Mouse (Mus musculus) forebrain, postnatal 0 days (tissue): ENCODE results near the gene Gas7. TPM values are rescaled to one million over a fixed set of nuclear protein-coding genes. Genes with fewer than 3 reads are reported as not detected.

ENCODE experiments used
- ATAC-seq: fragments of 200-750 bp; cut with Nextera tagmentation; 2 replicates; pipeline ENCODE4 v1.8.0; 2017; ENCODE audit warnings: mild to moderate bottlenecking, moderate library complexity
- DNase-seq: peaks from one replicate; pipeline ENCODE4 v3.0.0-alpha.2; 2015
- H3K27ac ChIP-seq: fragments of 300-500 bp; sonication (generic); 2 replicates; pipeline ENCODE4 v1.5.1; 2014; ENCODE audit warnings: low read depth, mild to moderate bottlenecking, antibody characterized with exemption, low read length, moderate library complexity, mixed read lengths
- H3K27me3 ChIP-seq: fragments of 300-500 bp; sonication (generic); 2 replicates; pipeline ENCODE4 v1.6.1; 2014; ENCODE audit warnings: mild to moderate bottlenecking, low read length, mixed read lengths; ENCODE audit not compliant: insufficient read depth
- H3K36me3 ChIP-seq: fragments of 300-500 bp; sonication (generic); 2 replicates; pipeline ENCODE4 v1.6.1; 2014; ENCODE audit warnings: mild to moderate bottlenecking, moderate library complexity; ENCODE audit not compliant: insufficient read depth
- H3K4me1 ChIP-seq: fragments of 300-500 bp; sonication (generic); 2 replicates; pipeline ENCODE4 v1.6.1; 2014; ENCODE audit warnings: antibody characterized with exemption; ENCODE audit not compliant: insufficient read depth
- H3K4me2 ChIP-seq: fragments of 300-500 bp; sonication (generic); 2 replicates; pipeline ENCODE4 v1.6.1; 2014; ENCODE audit warnings: low read depth, mild to moderate bottlenecking, moderate library complexity
- H3K4me3 ChIP-seq: fragments of 300-500 bp; sonication (generic); 2 replicates; pipeline ENCODE4 v1.5.1; 2014; ENCODE audit warnings: low read depth, low read length, mixed read lengths
- H3K9ac ChIP-seq: fragments of 300-500 bp; sonication (generic); 2 replicates; pipeline ENCODE4 v1.6.1; 2014; ENCODE audit warnings: mild to moderate bottlenecking
- H3K9me3 ChIP-seq: fragments of 300-500 bp; sonication (generic); 2 replicates; pipeline ENCODE4 v1.6.1; 2016; ENCODE audit warnings: low read length
- CTCF ChIP-seq: sonication (generic); IDR thresholded peaks from 2 replicates; pipeline ENCODE4 v1.5.1; 2016; ENCODE audit warnings: antibody characterized with exemption, control low read depth, low read depth
- WGBS: fragments of 180-500 bp; shearing (Covaris S2); extraction: QIAGEN DNeasy Blood & Tissue Kit; methylation state at CpG from one replicate; pipeline ENCODE4 v1.1.7; 2014; 5-methylcytosine and 5-hydroxymethylcytosine counted together
- polyA plus RNA-seq: library from polyadenylated mRNA; unstranded; fragments of >200 nt; fragmentation: Nextera tagmentation; extraction: Ambion mirVana; gene quantifications from 2 replicates; pipeline ENCODE4 v1.2.1, GENCODE M21; 2015
- total RNA-seq: library from RNA; depleted of rRNA; stranded (reverse); fragments of >200 nt; gene quantifications from 2 replicates; pipeline ENCODE4 v1.2.3, GENCODE M21; 2014

The Gas7 gene
- total and polyA plus RNA-seq, 2 experiments from 2014 or later: 124 to 176 TPM

- no peak overlapping the region for H3K27ac ChIP-seq
- H3K27me3 ChIP-seq: no peaks in the 10 kb centered on the region
- no peak for TF ChIP-seq CTCF
- no peaks in the 10 kb centered on the region for H3K9me3 ChIP-seq
- no peaks in the 10 kb centered on the region for H3K4me1 ChIP-seq
- 73% methylated on average over 5 of the region's 5 CpGs for WGBS
- no peak overlapping the region for H3K4me2 ChIP-seq
- H3K9ac ChIP-seq: no peak overlapping the region
- H3K36me3 ChIP-seq: no peaks in the 10 kb centered on the region
- DNase-seq (peak; percentile 25), ATAC-seq (peak; percentile 54; the same call in 1 of the 2 replicates)
- H3K4me3 ChIP-seq: no peak overlapping the region
These were observed 21.5 kb upstream of the Gas7 start for GRCm38 (mm10) chr11:67433763-67434162.

- no peak for ATAC-seq
- no peak overlapping the region for H3K9ac ChIP-seq
- 76% methylated on average over 5 of the region's 5 CpGs for WGBS
These were observed 16.5 kb upstream of the Gas7 start for GRCm38 (mm10) chr11:67438746-67439145.

GRCm38 (mm10) chr11:67445058-67445825 lies 10.0 kb upstream of the Gas7 start:
- Histone ChIP-seq H3K27me3 (no peaks in the 10 kb centered on the region), H3K36me3 (no peaks in the 10 kb centered on the region), H3K4me1 (peaks cover 4% of the 10 kb centered on the region; the same call in 1 of the 2 replicates), H3K4me3 (no peak overlapping the region), H3K27ac (no peak overlapping the region), H3K9me3 (no peaks in the 10 kb centered on the region), H3K4me2 (no peak overlapping the region), H3K9ac (no peak overlapping the region)
- no peak for TF ChIP-seq CTCF
- WGBS: 15% methylated on average over 14 of the region's 14 CpGs
- DNase-seq (no peak), ATAC-seq (peak; percentile 34; the same call in 1 of the 2 replicates)

More at GRCm38 (mm10) chr11:67438746-67439145, 16.5 kb upstream of the Gas7 start:
- Histone ChIP-seq H3K4me3 (no peak overlapping the region), H3K4me1 (no peaks in the 10 kb centered on the region), H3K27ac (no peak overlapping the region), H3K27me3 (no peaks in the 10 kb centered on the region), H3K36me3 (no peaks in the 10 kb centered on the region), H3K4me2 (no peak overlapping the region), H3K9me3 (no peaks in the 10 kb centered on the region)
- DNase-seq: peak; percentile 31
- no peak for TF ChIP-seq CTCF

- Histone ChIP-seq H3K9me3 (no peaks in the 10 kb centered on the region), H3K9ac (no peak overlapping the region), H3K27me3 (no peaks in the 10 kb centered on the region), H3K4me1 (no peaks in the 10 kb centered on the region), H3K4me2 (no peak overlapping the region), H3K36me3 (no peaks in the 10 kb centered on the region), H3K27ac (no peak overlapping the region), H3K4me3 (no peak overlapping the region)
- no peak for DNase-seq
- TF ChIP-seq CTCF: no peak
- 78% methylated on average over 5 of the region's 5 CpGs for WGBS
- ATAC-seq: no peak
These were observed 3.7 kb upstream of the Gas7 start for GRCm38 (mm10) chr11:67451525-67451924.

GRCm38 (mm10) chr11:67455527-67455981 lies 317 bp downstream of the Gas7 start:
- DNase-seq: peak; percentile 33
- H3K4me3 ChIP-seq: peak overlapping the region; percentile 73

GRCm38 (mm10) chr11:67456029-67456428 lies 792 bp downstream of the Gas7 start:
- no peak for TF ChIP-seq CTCF
- no peaks in the 10 kb centered on the region for H3K36me3 ChIP-seq
- peak overlapping the region; percentile 98 for H3K4me2 ChIP-seq
- 17% methylated on average over 7 of the region's 7 CpGs for WGBS
- no peaks in the 10 kb centered on the region for H3K9me3 ChIP-seq
- H3K4me1 ChIP-seq: no peaks in the 10 kb centered on the region
- H3K4me3 ChIP-seq: peak overlapping the region; percentile 73
- H3K27me3 ChIP-seq: no peaks in the 10 kb centered on the region
- peak overlapping the region; percentile 62; the same call in 1 of the 2 replicates for H3K27ac ChIP-seq
- DNase-seq: peak; percentile 28
- H3K9ac ChIP-seq: peak overlapping the region; percentile 75
- 0 out of 2 replicates have a peak, but pooled peaks have one; percentile 5 for ATAC-seq

More at GRCm38 (mm10) chr11:67455527-67455981, 317 bp downstream of the Gas7 start:
- 2% methylated on average over 39 of the region's 42 CpGs for WGBS
- no peaks in the 10 kb centered on the region for H3K36me3 ChIP-seq
- no peaks in the 10 kb centered on the region for H3K27me3 ChIP-seq
- no peaks in the 10 kb centered on the region for H3K9me3 ChIP-seq
- peak; percentile 27 for ATAC-seq
- H3K4me1 ChIP-seq: no peaks in the 10 kb centered on the region
- peak overlapping the region; percentile 98 for H3K4me2 ChIP-seq
- TF ChIP-seq CTCF: no peak
- H3K9ac ChIP-seq: peak overlapping the region; percentile 75
- peak overlapping the region; percentile 62; the same call in 1 of the 2 replicates for H3K27ac ChIP-seq

- Histone ChIP-seq H3K4me1 (no peaks in the 10 kb centered on the region), H3K4me2 (no peak overlapping the region), H3K36me3 (no peaks in the 10 kb centered on the region), H3K27ac (no peak overlapping the region), H3K4me3 (no peak overlapping the region), H3K9me3 (no peaks in the 10 kb centered on the region), H3K27me3 (no peaks in the 10 kb centered on the region), H3K9ac (no peak overlapping the region)
- ATAC-seq (no peak), DNase-seq (peak; percentile 64)
- TF ChIP-seq CTCF: peak; percentile 80
- WGBS: 35% methylated on average over 2 of the region's 2 CpGs
These were observed 2.9 kb downstream of the Gas7 start for GRCm38 (mm10) chr11:67458171-67458570.
